Mouse (Mus musculus) heart, postnatal 0 days (tissue): Measurements from ENCODE around the gene Haspin.

Source experiments
- CTCF ChIP-seq: IDR thresholded peaks from 2 replicates; pipeline ENCODE4 v1.5.1; 2016; ENCODE audit warnings: antibody characterized with exemption, control low read depth, low read depth
- EP300 ChIP-seq: IDR thresholded peaks from 2 replicates; pipeline ENCODE4 v1.6.1; 2016; ENCODE audit warnings: antibody characterized with exemption, low read depth

DNA sequence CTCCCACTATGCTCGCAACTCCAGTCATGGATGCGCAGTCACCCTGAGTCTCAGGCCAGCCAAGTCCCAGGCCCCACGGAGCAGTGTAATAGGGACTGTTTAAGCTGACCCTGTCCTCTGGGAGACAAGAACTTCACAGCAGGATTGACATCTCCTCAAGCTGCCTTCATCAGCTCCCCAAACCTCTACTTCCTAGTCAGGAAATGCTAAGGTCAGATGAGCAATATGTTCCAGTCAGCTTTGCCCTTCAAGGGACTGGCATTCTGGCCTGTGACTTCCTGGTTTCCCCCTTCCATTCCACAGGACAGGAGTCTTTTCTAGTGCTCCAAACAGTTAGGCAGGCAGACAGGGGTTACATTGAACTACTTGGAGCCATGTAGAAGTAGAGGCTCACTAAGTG is 28.2 kb downstream of the Haspin start:
- TF ChIP-seq EP300 (no peak), CTCF (no peak)
